Mouse (Mus musculus): ENCODE results near the gene Cux1. TPM values are rescaled to one million over a fixed set of nuclear protein-coding genes. Genes with fewer than 3 reads are reported as not detected.

The Cux1 gene
- polyA plus RNA-seq, 1 experiment from 2014 or later, result 121 TPM

GRCm38 (mm10) chr5:136245541-136246451, 321.5 kb downstream of the Cux1 start:
- H3K9me3 ChIP-seq, result no peaks in the 10 kb centered on the region
- no peaks in the 10 kb centered on the region for H3K27me3 ChIP-seq (replicated peaks)
- peak overlapping the region; percentile 85 for H3K27ac ChIP-seq
- H3K4me3 ChIP-seq, result peak overlapping the region; percentile 70
- H3K9ac ChIP-seq, result peak overlapping the region; percentile 54
- peaks cover 33% of the 10 kb centered on the region for H3K4me1 ChIP-seq
- peak; percentile 21 for ATAC-seq (replicated peaks)
- H3K36me3 ChIP-seq (replicated peaks), result 0 out of 2 replicates have a peak, but pooled peaks cover 3% of the 10 kb centered on the region
- peak overlapping the region; percentile 75 for H3K4me2 ChIP-seq
- 12% methylated on average over 15 of the region's 15 CpGs for WGBS

GRCm38 (mm10) chr5:136244762-136245540, 322.3 kb downstream of the Cux1 start:
- H3K4me1 ChIP-seq, result peaks cover 40% of the 10 kb centered on the region
- peak overlapping the region; percentile 70 for H3K4me3 ChIP-seq
- 0 out of 2 replicates have a peak, but pooled peaks cover 3% of the 10 kb centered on the region for H3K36me3 ChIP-seq (replicated peaks)
- H3K27ac ChIP-seq, result peak overlapping the region; percentile 85
- H3K4me2 ChIP-seq, result peak overlapping the region; percentile 75
- under 1% methylated on average over 37 of the region's 57 CpGs for WGBS
- H3K9me3 ChIP-seq, result no peaks in the 10 kb centered on the region
- H3K9ac ChIP-seq, result peak overlapping the region; percentile 78
- peak; percentile 82 for ATAC-seq (replicated peaks)
- H3K27me3 ChIP-seq (replicated peaks), result no peaks in the 10 kb centered on the region

- Histone ChIP-seq H3K27ac (peak overlapping the region; percentile 85), H3K4me3 (peak overlapping the region; percentile 70), H3K4me2 (peak overlapping the region; percentile 75), H3K9ac (peak overlapping the region; percentile 78), H3K4me1 (peaks cover 40% of the 10 kb centered on the region), H3K27me3 (replicated peaks) (no peaks in the 10 kb centered on the region), H3K9me3 (no peaks in the 10 kb centered on the region), H3K36me3 (replicated peaks) (no peaks in the 10 kb centered on the region)
- WGBS, result under 1% methylated on average over 63 of the region's 67 CpGs
- ATAC-seq (replicated peaks), result peak; percentile 58
Observed at GRCm38 (mm10) chr5:136243851-136244761, 323.2 kb downstream of the Cux1 start.

- ATAC-seq (replicated peaks), result no peak
- Histone ChIP-seq H3K9ac (no peak overlapping the region), H3K27ac (no peak overlapping the region), H3K27me3 (replicated peaks) (no peaks in the 10 kb centered on the region), H3K9me3 (no peaks in the 10 kb centered on the region), H3K4me1 (peaks cover 55% of the 10 kb centered on the region), H3K4me3 (no peak overlapping the region), H3K4me2 (no peak overlapping the region), H3K36me3 (replicated peaks) (no peaks in the 10 kb centered on the region)
- WGBS, result 79% methylated on average over 6 of the region's 6 CpGs
Observed at GRCm38 (mm10) chr5:136241161-136241560, 326.1 kb downstream of the Cux1 start.

GRCm38 (mm10) chr5:136240381-136240780, 326.9 kb downstream of the Cux1 start:
- Histone ChIP-seq H3K4me1 (peaks cover 50% of the 10 kb centered on the region), H3K9me3 (no peaks in the 10 kb centered on the region), H3K27ac (no peak overlapping the region), H3K4me3 (no peak overlapping the region), H3K27me3 (replicated peaks) (no peaks in the 10 kb centered on the region), H3K36me3 (replicated peaks) (no peaks in the 10 kb centered on the region), H3K9ac (no peak overlapping the region), H3K4me2 (no peak overlapping the region)
- WGBS, result 64% methylated on average over 1 of the region's 1 CpGs
- no peak for ATAC-seq (replicated peaks)

- no peak for ATAC-seq (replicated peaks)
Observed at GRCm38 (mm10) chr5:136237607-136238006, 329.7 kb downstream of the Cux1 start.

GRCm38 (mm10) chr5:136236611-136237010, 330.7 kb downstream of the Cux1 start:
- 93% methylated on average over 5 of the region's 5 CpGs for WGBS
- Histone ChIP-seq H3K4me1 (peaks cover 34% of the 10 kb centered on the region), H3K27ac (no peak overlapping the region), H3K4me3 (no peak overlapping the region), H3K9ac (no peak overlapping the region), H3K36me3 (replicated peaks) (0 out of 2 replicates have a peak, but pooled peaks cover 5% of the 10 kb centered on the region), H3K4me2 (no peak overlapping the region), H3K9me3 (no peaks in the 10 kb centered on the region), H3K27me3 (replicated peaks) (no peaks in the 10 kb centered on the region)
- ATAC-seq (replicated peaks), result no peak

More at GRCm38 (mm10) chr5:136237607-136238006, 329.7 kb downstream of the Cux1 start:
- peak overlapping the region; percentile 29 for H3K4me3 ChIP-seq
- H3K27ac ChIP-seq, result no peak overlapping the region
- peak overlapping the region; percentile 63 for H3K4me2 ChIP-seq
- 1% methylated on average over 19 of the region's 19 CpGs for WGBS
- no peaks in the 10 kb centered on the region for H3K36me3 ChIP-seq (replicated peaks)
- H3K27me3 ChIP-seq (replicated peaks), result no peaks in the 10 kb centered on the region
- H3K9me3 ChIP-seq, result no peaks in the 10 kb centered on the region
- H3K4me1 ChIP-seq, result peaks cover 43% of the 10 kb centered on the region
- peak overlapping the region; percentile 35 for H3K9ac ChIP-seq

- Histone ChIP-seq H3K27me3 (replicated peaks) (no peaks in the 10 kb centered on the region), H3K27ac (no peak overlapping the region), H3K4me2 (no peak overlapping the region), H3K4me1 (peaks cover 7% of the 10 kb centered on the region; the same call in 1 of the 2 replicates), H3K9ac (no peak overlapping the region), H3K4me3 (no peak overlapping the region), H3K9me3 (no peaks in the 10 kb centered on the region), H3K36me3 (replicated peaks) (0 out of 2 replicates have a peak, but pooled peaks cover 11% of the 10 kb centered on the region)
- 66% methylated on average over 4 of the region's 4 CpGs for WGBS
- ATAC-seq (replicated peaks), result no peak
Observed at GRCm38 (mm10) chr5:136230348-136231035, 336.8 kb downstream of the Cux1 start.

- no peak for ATAC-seq (replicated peaks)
Observed at GRCm38 (mm10) chr5:136226246-136226876, 340.9 kb downstream of the Cux1 start.

GRCm38 (mm10) chr5:136218585-136218984, 348.7 kb downstream of the Cux1 start:
- no peak overlapping the region for H3K4me3 ChIP-seq
- H3K36me3 ChIP-seq (replicated peaks), result peaks cover 36% of the 10 kb centered on the region
- WGBS, result 84% methylated on average over 12 of the region's 12 CpGs
- no peak overlapping the region for H3K4me2 ChIP-seq
- no peak for ATAC-seq (replicated peaks)
- no peaks in the 10 kb centered on the region for H3K27me3 ChIP-seq (replicated peaks)
- H3K27ac ChIP-seq, result no peak overlapping the region
- no peak overlapping the region for H3K9ac ChIP-seq
- H3K9me3 ChIP-seq, result no peaks in the 10 kb centered on the region
- H3K4me1 ChIP-seq, result no peaks in the 10 kb centered on the region

More at GRCm38 (mm10) chr5:136226246-136226876, 340.9 kb downstream of the Cux1 start:
- 80% methylated on average over 7 of the region's 7 CpGs for WGBS
- H3K27ac ChIP-seq, result no peak overlapping the region
- no peaks in the 10 kb centered on the region for H3K9me3 ChIP-seq
- no peak overlapping the region for H3K9ac ChIP-seq
- no peaks in the 10 kb centered on the region for H3K4me1 ChIP-seq
- H3K36me3 ChIP-seq (replicated peaks), result peaks cover 30% of the 10 kb centered on the region
- no peak overlapping the region for H3K4me3 ChIP-seq
- H3K4me2 ChIP-seq, result no peak overlapping the region
- no peaks in the 10 kb centered on the region for H3K27me3 ChIP-seq (replicated peaks)

Measured in midbrain, embryonic 15.5 days (tissue).